In genomic region chr5:115622686-115623085, GRCm38 (mm10) we compare ENCODE assay signal across 26 mouse cellular contexts. TPM values are rescaled to one million over a fixed set of nuclear protein-coding genes. Genes with fewer than 3 reads are reported as not detected.
A peak's percentile ranks its signal among the peaks of the same experiment; 100 is the strongest.
DNase-seq lines count a peak whose midpoint lies in the region; ATAC-seq and TF ChIP-seq lines count a peak whose summit lies in the region.
"Had no signal": no experiment of that assay in that cellular context is flagged by ENCODE, and none has a peak within 500 bp of the region (broad histone marks: within the 10 kb centered on the region; RNA-seq: fewer than 3 reads in every experiment).

No protein-coding gene starts in this region.

- H3K27ac ChIP-seq in midbrain, embryonic 12.5 days (replicated peaks), result 0 out of 2 replicates have a peak overlapping the region, but pooled peaks have one; percentile 6
- no peak overlapping the region for H3K27ac ChIP-seq in midbrain, postnatal 0 days (ENCODE audit: low read depth, low read length)
- peak overlapping the region; percentile 22; the same call in 1 of the 2 replicates for H3K27ac ChIP-seq in liver, embryonic 16.5 days (ENCODE audit: low read length)
- H3K27ac ChIP-seq in heart, embryonic 12.5 days (ENCODE audit: poor library complexity, severe bottlenecking), result no peak overlapping the region
- H3K27ac ChIP-seq: forebrain, embryonic 12.5 days; heart, embryonic 15.5 days; limb, embryonic 10.5 days; limb, embryonic 15.5 days; lung, embryonic 15.5 days; midbrain, embryonic 15.5 days; neural tube, embryonic 12.5 days had no signal

- ATAC-seq in midbrain, embryonic 12.5 days (ENCODE audit: low FRiP score, low read depth), result no peak
- no peak for ATAC-seq in midbrain, postnatal 0 days (ENCODE audit: low FRiP score)
- ATAC-seq in liver, embryonic 16.5 days (ENCODE audit: low read depth), result no peak
- ATAC-seq in heart, embryonic 12.5 days (ENCODE audit: insufficient number of reproducible peaks, low FRiP score), result no peak
- ATAC-seq: CD4-positive, CD25-positive, alpha-beta regulatory T cell, adult 4 months; midbrain, embryonic 15.5 days had no signal

- no peaks in the 10 kb centered on the region for H3K27me3 ChIP-seq in midbrain, embryonic 12.5 days
- no peaks in the 10 kb centered on the region for H3K27me3 ChIP-seq in midbrain, postnatal 0 days (ENCODE audit: insufficient read depth, low read length)
- H3K27me3 ChIP-seq in liver, embryonic 16.5 days (ENCODE audit: control insufficient read depth, insufficient read depth, low read depth, low read length), result no peaks in the 10 kb centered on the region
- no peaks in the 10 kb centered on the region for H3K27me3 ChIP-seq in heart, embryonic 12.5 days (replicated peaks)
- H3K27me3 ChIP-seq: forebrain, embryonic 12.5 days; heart, embryonic 15.5 days; limb, embryonic 15.5 days; lung, embryonic 15.5 days; midbrain, embryonic 15.5 days; neural tube, embryonic 12.5 days had no signal

- H3K4me1 ChIP-seq in midbrain, embryonic 12.5 days, result no peaks in the 10 kb centered on the region
- no peaks in the 10 kb centered on the region for H3K4me1 ChIP-seq in midbrain, postnatal 0 days (ENCODE audit: insufficient read depth, low read length)
- H3K4me1 ChIP-seq in liver, embryonic 16.5 days (ENCODE audit: control insufficient read depth, low read depth, low read length), result peaks cover 36% of the 10 kb centered on the region
- no peaks in the 10 kb centered on the region for H3K4me1 ChIP-seq in heart, embryonic 12.5 days (replicated peaks)
- H3K4me1 ChIP-seq: forebrain, embryonic 12.5 days; heart, embryonic 15.5 days; limb, embryonic 10.5 days; limb, embryonic 15.5 days; lung, embryonic 15.5 days; midbrain, embryonic 15.5 days; neural tube, embryonic 12.5 days had no signal

- TF ChIP-seq CTCF in midbrain, postnatal 0 days (IDR thresholded peaks at IDR 0.05), result no peak

- DNase-seq in midbrain, postnatal 0 days (ENCODE audit: low spot score), result no peak
- peak; percentile 30 for DNase-seq in c-Kit-negative CD71-positive TER-119-positive erythroid progenitor cells, embryonic 14.5 days (ENCODE audit: low read depth, low spot score)
- no peak for DNase-seq in retina, embryonic 14.5 days (ENCODE audit: low spot score)
- DNase-seq in thymus, postnatal 25 days, result no peak
- DNase-seq: adrenal gland, postnatal 10 days; cerebellum, adult 11-12 months; cerebellum, adult 9-11 months; forebrain, postnatal 0 days; kidney, adult 18-20 months; kidney, postnatal 36 days; right cerebral cortex, postnatal 4 days had no signal

- H3K4me3 ChIP-seq in midbrain, embryonic 12.5 days, result no peak overlapping the region
- no peak overlapping the region for H3K4me3 ChIP-seq in midbrain, postnatal 0 days (ENCODE audit: low read depth, low read length)
- no peak overlapping the region for H3K4me3 ChIP-seq in liver, embryonic 16.5 days (ENCODE audit: low read depth, low read length)
- H3K4me3 ChIP-seq in heart, embryonic 12.5 days, result no peak overlapping the region
- H3K4me3 ChIP-seq: erythroblast, embryonic 14.5 days; forebrain, embryonic 12.5 days; heart, embryonic 15.5 days; layer of hippocampus, adult 2 months; limb, embryonic 10.5 days; limb, embryonic 15.5 days; lung, embryonic 15.5 days; megakaryocyte, embryonic 14.5 days; midbrain, embryonic 15.5 days; myocyte; neural tube, embryonic 12.5 days had no signal

- H3K4me2 ChIP-seq in midbrain, embryonic 12.5 days (replicated peaks), result no peak overlapping the region
- H3K4me2 ChIP-seq in midbrain, postnatal 0 days (ENCODE audit: low read depth, low read length, poor library complexity, severe bottlenecking), result no peak overlapping the region
- no peak overlapping the region for H3K4me2 ChIP-seq in liver, embryonic 16.5 days (ENCODE audit: low read depth, low read length)
- H3K4me2 ChIP-seq in heart, embryonic 12.5 days, result no peak overlapping the region
- H3K4me2 ChIP-seq: forebrain, embryonic 12.5 days; heart, embryonic 15.5 days; limb, embryonic 15.5 days; lung, embryonic 15.5 days; midbrain, embryonic 15.5 days; neural tube, embryonic 12.5 days had no signal

- H3K9me3 ChIP-seq in midbrain, embryonic 12.5 days, result no peaks in the 10 kb centered on the region
- no peaks in the 10 kb centered on the region for H3K9me3 ChIP-seq in midbrain, postnatal 0 days (ENCODE audit: low read length)
- no peaks in the 10 kb centered on the region for H3K9me3 ChIP-seq in liver, embryonic 16.5 days (replicated peaks; ENCODE audit: control insufficient read depth, low read length)
- H3K9me3 ChIP-seq in heart, embryonic 12.5 days (replicated peaks), result no peaks in the 10 kb centered on the region
- H3K9me3 ChIP-seq: forebrain, embryonic 12.5 days; heart, embryonic 15.5 days; limb, embryonic 10.5 days; limb, embryonic 15.5 days; lung, embryonic 15.5 days; megakaryocyte, embryonic 14.5 days; midbrain, embryonic 15.5 days; neural tube, embryonic 12.5 days had no signal

- H3K9ac ChIP-seq in midbrain, embryonic 12.5 days (replicated peaks), result no peak overlapping the region
- H3K9ac ChIP-seq in midbrain, postnatal 0 days (replicated peaks; ENCODE audit: low read length, poor library complexity, severe bottlenecking), result no peak overlapping the region
- H3K9ac ChIP-seq in liver, embryonic 16.5 days (ENCODE audit: low read depth, low read length), result no peak overlapping the region
- H3K9ac ChIP-seq in heart, embryonic 12.5 days, result no peak overlapping the region
- H3K9ac ChIP-seq: forebrain, embryonic 12.5 days; forebrain, postnatal 0 days; heart, embryonic 15.5 days; limb, embryonic 15.5 days; lung, embryonic 15.5 days; midbrain, embryonic 15.5 days; neural tube, embryonic 12.5 days had no signal

- 89% methylated on average over 7 of the region's 7 CpGs for WGBS in midbrain, embryonic 12.5 days
- WGBS in midbrain, postnatal 0 days, result 92% methylated on average over 7 of the region's 7 CpGs
- 72% methylated on average over 7 of the region's 7 CpGs for WGBS in liver, embryonic 16.5 days (ENCODE audit: insufficient replicate concordance)
- WGBS in heart, embryonic 12.5 days, result 85% methylated on average over 7 of the region's 7 CpGs

- peaks cover 48% of the 10 kb centered on the region for H3K36me3 ChIP-seq in midbrain, embryonic 12.5 days
- peaks cover 35% of the 10 kb centered on the region for H3K36me3 ChIP-seq in midbrain, postnatal 0 days (ENCODE audit: insufficient read depth, low read length)
- H3K36me3 ChIP-seq in liver, embryonic 16.5 days (ENCODE audit: control insufficient read depth, insufficient read depth), result peaks cover 3% of the 10 kb centered on the region
- peaks cover 48% of the 10 kb centered on the region for H3K36me3 ChIP-seq in heart, embryonic 12.5 days

RNA-seq across cellular contexts. Expression of gene Rab35, which starts 9.0 kb away (rescaled TPM):
- 17.5 and 18.6 TPM in 2 replicates for polyA plus RNA-seq in midbrain, embryonic 12.5 days (2016; fragmentation: Nextera tagmentation; extraction: Ambion mirVana)
- total RNA-seq in midbrain, postnatal 0 days (2014; rRNA removed), result 97.4 and 99.0 TPM in 2 replicates
- 23.0 and 24.5 TPM in 2 replicates for polyA plus RNA-seq in midbrain, postnatal 0 days (2015; fragmentation: Nextera tagmentation; extraction: Ambion mirVana)
- 3.2 and 4.1 TPM in 2 replicates for polyA plus RNA-seq in liver, embryonic 16.5 days (2015; fragmentation: Nextera tagmentation; extraction: Ambion mirVana)
- 20.1 and 20.9 TPM in 2 replicates for polyA plus RNA-seq in heart, embryonic 12.5 days (2016; fragmentation: Nextera tagmentation; extraction: Ambion mirVana)

RNA-seq across cellular contexts. Expression of gene Gcn1l1, which starts 57.6 kb away (rescaled TPM):
- polyA plus RNA-seq in midbrain, embryonic 12.5 days (2016; fragmentation: Nextera tagmentation; extraction: Ambion mirVana), result 63.1 and 65.3 TPM in 2 replicates
- total RNA-seq in midbrain, postnatal 0 days (2014; rRNA removed), result 72.9 and 75.1 TPM in 2 replicates
- 24.7 and 26.6 TPM in 2 replicates for polyA plus RNA-seq in midbrain, postnatal 0 days (2015; fragmentation: Nextera tagmentation; extraction: Ambion mirVana)
- 14.1 and 14.8 TPM in 2 replicates for polyA plus RNA-seq in liver, embryonic 16.5 days (2015; fragmentation: Nextera tagmentation; extraction: Ambion mirVana)
- polyA plus RNA-seq in heart, embryonic 12.5 days (2016; fragmentation: Nextera tagmentation; extraction: Ambion mirVana), result 43.1 and 47.0 TPM in 2 replicates

Comparison
In these comparisons a context has a peak if more than half of its experiments do, and no peak if none do; other contexts are left out.
1. H3K27ac ChIP-seq: peak in midbrain, embryonic 12.5 days (single experiment) and liver, embryonic 16.5 days (single experiment); none in midbrain, postnatal 0 days (single experiment) and heart, embryonic 12.5 days (single experiment).